Mouse (Mus musculus): ENCODE results near the gene Tomm34. TPM values are rescaled to one million over a fixed set of nuclear protein-coding genes. Genes with fewer than 3 reads are reported as not detected.
A peak's percentile ranks its signal among the peaks of the same experiment; 100 is the strongest.
"Not testable (repeated sequence)": the region's sequence is repeated elsewhere in the genome, so short reads cannot be mapped to it uniquely, and the experiment has no call there.

Tomm34 gene
- polyA plus RNA-seq, 1 experiment from 2014 or later = 46.3 TPM

GRCm38 (mm10) chr2:164081577-164081976 is 10.6 kb upstream of the Tomm34 start:
- Histone ChIP-seq H3K9ac (ENCODE audit: low read length) (no peak overlapping the region), H3K4me2 (ENCODE audit: low read depth, low read length) (no peak overlapping the region), H3K27ac (ENCODE audit: low read length) (no peak overlapping the region), H3K9me3 (replicated peaks; ENCODE audit: control insufficient read depth, low read length) (no peaks in the 10 kb centered on the region), H3K4me1 (ENCODE audit: control insufficient read depth, insufficient read depth, low read length) (no peaks in the 10 kb centered on the region), H3K4me3 (replicated peaks; ENCODE audit: low read length) (no peak overlapping the region), H3K27me3 (ENCODE audit: control insufficient read depth, insufficient read depth, low read length) (no peaks in the 10 kb centered on the region), H3K36me3 (ENCODE audit: control insufficient read depth, insufficient read depth, low read length) (no peaks in the 10 kb centered on the region)
- ATAC-seq (ENCODE audit: insufficient read depth, low FRiP score) = no peak
- WGBS = 97% methylated on average over 10 of the region's 10 CpGs

- 78% methylated on average over 6 of the region's 6 CpGs for WGBS
- Histone ChIP-seq H3K4me1 (ENCODE audit: control insufficient read depth, insufficient read depth, low read length) (peaks cover 10% of the 10 kb centered on the region), H3K27me3 (ENCODE audit: control insufficient read depth, insufficient read depth, low read length) (no peaks in the 10 kb centered on the region), H3K4me2 (ENCODE audit: low read depth, low read length) (no peak overlapping the region), H3K36me3 (ENCODE audit: control insufficient read depth, insufficient read depth, low read length) (no peaks in the 10 kb centered on the region), H3K9ac (ENCODE audit: low read length) (no peak overlapping the region), H3K4me3 (replicated peaks; ENCODE audit: low read length) (no peak overlapping the region), H3K9me3 (replicated peaks; ENCODE audit: control insufficient read depth, low read length) (no peaks in the 10 kb centered on the region), H3K27ac (ENCODE audit: low read length) (no peak overlapping the region)
- ATAC-seq (ENCODE audit: insufficient read depth, low FRiP score) = no peak
Measured at GRCm38 (mm10) chr2:164079488-164079887, 8.5 kb upstream of the Tomm34 start.

GRCm38 (mm10) chr2:164077875-164078274 is 6.9 kb upstream of the Tomm34 start:
- Histone ChIP-seq H3K4me1 (ENCODE audit: control insufficient read depth, insufficient read depth, low read length) (peaks cover 10% of the 10 kb centered on the region), H3K4me3 (replicated peaks; ENCODE audit: low read length) (no peak overlapping the region), H3K27ac (ENCODE audit: low read length) (no peak overlapping the region), H3K27me3 (ENCODE audit: control insufficient read depth, insufficient read depth, low read length) (no peaks in the 10 kb centered on the region), H3K9me3 (replicated peaks; ENCODE audit: control insufficient read depth, low read length) (no peaks in the 10 kb centered on the region), H3K9ac (ENCODE audit: low read length) (no peak overlapping the region), H3K36me3 (ENCODE audit: control insufficient read depth, insufficient read depth, low read length) (no peaks in the 10 kb centered on the region), H3K4me2 (ENCODE audit: low read depth, low read length) (no peak overlapping the region)
- WGBS = 68% methylated on average over 5 of the region's 5 CpGs
- ATAC-seq (ENCODE audit: insufficient read depth, low FRiP score) = no peak

- WGBS = 85% methylated on average over 8 of the region's 8 CpGs
- Histone ChIP-seq H3K9ac (ENCODE audit: low read length) (no peak overlapping the region), H3K27me3 (ENCODE audit: control insufficient read depth, insufficient read depth, low read length) (no peaks in the 10 kb centered on the region), H3K4me1 (ENCODE audit: control insufficient read depth, insufficient read depth, low read length) (peaks cover 10% of the 10 kb centered on the region), H3K4me3 (replicated peaks; ENCODE audit: low read length) (no peak overlapping the region), H3K4me2 (ENCODE audit: low read depth, low read length) (no peak overlapping the region), H3K36me3 (ENCODE audit: control insufficient read depth, insufficient read depth, low read length) (no peaks in the 10 kb centered on the region), H3K9me3 (replicated peaks; ENCODE audit: control insufficient read depth, low read length) (no peaks in the 10 kb centered on the region), H3K27ac (ENCODE audit: low read length) (no peak overlapping the region)
- no peak for ATAC-seq (ENCODE audit: insufficient read depth, low FRiP score)
Measured at GRCm38 (mm10) chr2:164076874-164077425, 6.0 kb upstream of the Tomm34 start.

- Histone ChIP-seq H3K4me3 (replicated peaks; ENCODE audit: low read length) (peak overlapping the region; percentile 87), H3K27me3 (ENCODE audit: control insufficient read depth, insufficient read depth, low read length) (no peaks in the 10 kb centered on the region), H3K4me1 (ENCODE audit: control insufficient read depth, insufficient read depth, low read length) (peaks cover 10% of the 10 kb centered on the region), H3K9ac (ENCODE audit: low read length) (peak overlapping the region; percentile 87), H3K36me3 (ENCODE audit: control insufficient read depth, insufficient read depth, low read length) (no peaks in the 10 kb centered on the region), H3K9me3 (replicated peaks; ENCODE audit: control insufficient read depth, low read length) (no peaks in the 10 kb centered on the region), H3K27ac (ENCODE audit: low read length) (peak overlapping the region; percentile 48; the same call in 1 of the 2 replicates), H3K4me2 (ENCODE audit: low read depth, low read length) (peak overlapping the region; percentile 85)
- 24% methylated on average over 5 of the region's 5 CpGs for whole genome bisulfite sequencing
- ATAC-seq (ENCODE audit: insufficient read depth, low FRiP score) = no peak
Measured at GRCm38 (mm10) chr2:164075088-164075487, 4.1 kb upstream of the Tomm34 start.

- ATAC-seq (ENCODE audit: insufficient read depth, low FRiP score) = peak; percentile 86
- Histone ChIP-seq H3K36me3 (ENCODE audit: control insufficient read depth, insufficient read depth, low read length) (no peaks in the 10 kb centered on the region), H3K4me1 (ENCODE audit: control insufficient read depth, insufficient read depth, low read length) (peaks cover 19% of the 10 kb centered on the region), H3K4me3 (replicated peaks; ENCODE audit: low read length) (peak overlapping the region; percentile 87), H3K9me3 (replicated peaks; ENCODE audit: control insufficient read depth, low read length) (no peaks in the 10 kb centered on the region), H3K9ac (ENCODE audit: low read length) (peak overlapping the region; percentile 87), H3K27me3 (ENCODE audit: control insufficient read depth, insufficient read depth, low read length) (no peaks in the 10 kb centered on the region), H3K27ac (ENCODE audit: low read length) (peak overlapping the region; percentile 60), H3K4me2 (ENCODE audit: low read depth, low read length) (peak overlapping the region; percentile 85)
- WGBS = under 1% methylated on average over 48 of the region's 48 CpGs
Measured at GRCm38 (mm10) chr2:164073918-164074578, 3.1 kb upstream of the Tomm34 start.

GRCm38 (mm10) chr2:164073120-164073519 is 2.2 kb upstream of the Tomm34 start:
- no peaks in the 10 kb centered on the region for H3K36me3 ChIP-seq (ENCODE audit: control insufficient read depth, insufficient read depth, low read length)
- no peak overlapping the region for H3K4me2 ChIP-seq (ENCODE audit: low read depth, low read length)
- H3K9me3 ChIP-seq (replicated peaks; ENCODE audit: control insufficient read depth, low read length) = no peaks in the 10 kb centered on the region
- H3K27ac ChIP-seq (ENCODE audit: low read length) = no peak overlapping the region
- 86% methylated on average over 7 of the region's 7 CpGs for WGBS
- no peak overlapping the region for H3K4me3 ChIP-seq (replicated peaks; ENCODE audit: low read length)
- no peaks in the 10 kb centered on the region for H3K27me3 ChIP-seq (ENCODE audit: control insufficient read depth, insufficient read depth, low read length)
- ATAC-seq (ENCODE audit: insufficient read depth, low FRiP score) = no peak
- peaks cover 21% of the 10 kb centered on the region for H3K4me1 ChIP-seq (ENCODE audit: control insufficient read depth, insufficient read depth, low read length)
- H3K9ac ChIP-seq (ENCODE audit: low read length) = no peak overlapping the region

GRCm38 (mm10) chr2:164072109-164072508 is 1.1 kb upstream of the Tomm34 start:
- H3K4me3 ChIP-seq (replicated peaks; ENCODE audit: low read length) = no peak overlapping the region
- no peak overlapping the region for H3K4me2 ChIP-seq (ENCODE audit: low read depth, low read length)
- H3K27me3 ChIP-seq (ENCODE audit: control insufficient read depth, insufficient read depth, low read length) = no peaks in the 10 kb centered on the region
- no peaks in the 10 kb centered on the region for H3K36me3 ChIP-seq (ENCODE audit: control insufficient read depth, insufficient read depth, low read length)
- H3K9me3 ChIP-seq (replicated peaks; ENCODE audit: control insufficient read depth, low read length) = no peaks in the 10 kb centered on the region
- no peak overlapping the region for H3K27ac ChIP-seq (ENCODE audit: low read length)
- no peak for ATAC-seq (ENCODE audit: insufficient read depth, low FRiP score)
- H3K9ac ChIP-seq (ENCODE audit: low read length) = no peak overlapping the region
- WGBS = 78% methylated on average over 2 of the region's 2 CpGs
- peaks cover 21% of the 10 kb centered on the region for H3K4me1 ChIP-seq (ENCODE audit: control insufficient read depth, insufficient read depth, low read length)

- not testable (repeated sequence) for ATAC-seq (ENCODE audit: insufficient read depth, low FRiP score); H3K36me3 ChIP-seq (ENCODE audit: control insufficient read depth, insufficient read depth, low read length); H3K9me3 ChIP-seq (replicated peaks; ENCODE audit: control insufficient read depth, low read length); H3K27me3 ChIP-seq (ENCODE audit: control insufficient read depth, insufficient read depth, low read length)
- Histone ChIP-seq H3K27ac (ENCODE audit: low read length) (peak overlapping the region; percentile 48), H3K4me3 (replicated peaks; ENCODE audit: low read length) (peak overlapping the region; percentile 97), H3K4me2 (ENCODE audit: low read depth, low read length) (peak overlapping the region; percentile 74), H3K9ac (ENCODE audit: low read length) (peak overlapping the region; percentile 93; the same call in 1 of the 2 replicates), H3K4me1 (ENCODE audit: control insufficient read depth, insufficient read depth, low read length) (peaks cover 21% of the 10 kb centered on the region)
- WGBS = 73% methylated on average over 11 of the region's 11 CpGs
Measured at GRCm38 (mm10) chr2:164071437-164071820, 460 bp upstream of the Tomm34 start.
